Mouse (Mus musculus) liver, embryonic 14.5 days (tissue): ENCODE data around the gene Ppp6r1. TPM values are rescaled to one million over a fixed set of nuclear protein-coding genes. Genes with fewer than 3 reads are reported as not detected.

Source experiments
- ATAC-seq: fragments of 200-750 bp; cut with Nextera tagmentation; 2 replicates; pipeline ENCODE4 v1.8.0; 2017; ENCODE audit warnings: moderate number of reproducible peaks, mild to moderate bottlenecking, moderate library complexity; ENCODE audit not compliant: insufficient read depth
- DNase-seq, 3 experiments: peaks; one replicate each; pipeline ENCODE4 v3.0.0-alpha.2; 2012 to 2013; ENCODE audit warnings: low read depth in 3 of 3, low spot score in 3 of 3
- H3K27ac ChIP-seq: fragments of 300-500 bp; sonication (generic); 2 replicates; pipeline ENCODE4 v1.5.1; 2014; ENCODE audit warnings: moderate library complexity, mild to moderate bottlenecking, control low read depth, inconsistent platforms
- H3K27me3 ChIP-seq: fragments of 300-500 bp; sonication (generic); 2 replicates; pipeline ENCODE4 v1.6.1; 2014; ENCODE audit warnings: mild to moderate bottlenecking, low read length, moderate library complexity; ENCODE audit not compliant: control insufficient read depth, insufficient read depth
- H3K36me3 ChIP-seq: fragments of 300-500 bp; sonication (generic); replicated peaks from 2 replicates; pipeline ENCODE4 v1.6.1; 2014; ENCODE audit warnings: low read depth; ENCODE audit not compliant: control insufficient read depth, insufficient read depth
- H3K4me1 ChIP-seq, 2 experiments: fragments of 200-500 bp in 1 of 2; fragments of 300-500 bp in 1 of 2; sonication (generic) in 1 of 2; replicated peaks; 2 replicates each; pipeline ENCODE4 v1.6.1; 2012 to 2014; ENCODE audit warnings: antibody characterized with exemption in 1 of 2, inconsistent platforms in 1 of 2, low read length in 1 of 2; ENCODE audit not compliant: control insufficient read depth in 2 of 2, insufficient read depth in 2 of 2
- H3K4me2 ChIP-seq: fragments of 300-500 bp; sonication (generic); 2 replicates; pipeline ENCODE4 v1.6.1; 2014; ENCODE audit warnings: low read depth, mild to moderate bottlenecking, control low read depth, moderate library complexity
- H3K4me3 ChIP-seq, 2 experiments: fragments of 200-500 bp in 1 of 2; fragments of 300-500 bp in 1 of 2; sonication (generic) in 1 of 2; 2 replicates each; pipeline ENCODE4 v1.5.1; 2012 to 2014; ENCODE audit warnings: low read depth in 2 of 2, low read length in 2 of 2, mild to moderate bottlenecking in 2 of 2, control low read depth in 1 of 2, inconsistent platforms in 1 of 2, moderate library complexity in 1 of 2; ENCODE audit not compliant: insufficient read depth in 1 of 2
- H3K9ac ChIP-seq: fragments of 300-500 bp; sonication (generic); replicated peaks from 2 replicates; pipeline ENCODE4 v1.6.1; 2014; ENCODE audit warnings: mild to moderate bottlenecking, control low read depth, moderate library complexity
- H3K9me3 ChIP-seq: fragments of 300-500 bp; sonication (generic); 2 replicates; pipeline ENCODE4 v1.6.1; 2016; ENCODE audit warnings: low read length, mixed read lengths; ENCODE audit not compliant: control insufficient read depth
- CTCF ChIP-seq: IDR thresholded peaks from 2 replicates; pipeline ENCODE4 v1.5.1; 2016; ENCODE audit warnings: antibody characterized with exemption, low read depth, control low read depth
- EP300 ChIP-seq: IDR thresholded peaks from 2 replicates; pipeline ENCODE4 v1.6.1; 2016; ENCODE audit warnings: antibody characterized with exemption, low read depth
- WGBS: fragments of 180-500 bp; shearing (Covaris S2); extraction: QIAGEN DNeasy Blood & Tissue Kit; methylation state at CpG from one replicate; pipeline ENCODE4 v1.1.7; 2014; ENCODE audit not compliant: insufficient replicate concordance; 5-methylcytosine and 5-hydroxymethylcytosine counted together
- polyA plus RNA-seq, 2 experiments: library from polyadenylated mRNA; depleted of rRNA in 1 of 2; stranded (reverse) in 1 of 2; unstranded in 1 of 2; fragments of >200 nt; fragmentation: Nextera tagmentation in 1 of 2; extraction: Ambion mirVana in 1 of 2; gene quantifications; 2 replicates each; pipeline versions ENCODE4 v1.2.1 to v1.2.3; 2012 to 2014

Gene Ppp6r1
- polyA plus RNA-seq, 2 experiments: 4.3 to 33.6 TPM

DNA sequence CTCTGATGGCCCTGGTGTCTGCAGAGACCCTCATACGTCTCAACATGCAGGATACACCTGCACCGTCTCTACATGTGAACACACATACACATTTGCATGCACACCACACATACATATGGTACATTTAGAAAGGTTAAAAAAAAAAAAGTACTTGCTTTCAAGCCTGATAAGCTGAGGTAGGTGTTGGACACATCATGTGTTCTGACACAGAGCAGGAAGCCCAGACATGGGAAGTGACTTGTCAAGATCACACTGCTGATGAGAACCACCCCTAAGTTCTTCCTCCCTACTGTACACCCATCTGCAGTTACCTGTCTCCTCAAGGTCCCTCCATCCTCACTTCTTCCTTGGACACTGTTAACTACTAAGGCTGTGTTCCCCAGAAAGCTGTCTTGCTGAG is 32.9 kb downstream of the Ppp6r1 start:
- no peak overlapping the region for H3K4me3 ChIP-seq
- 72% methylated on average over 2 of the region's 2 CpGs for WGBS
- DNase-seq (no peak), ATAC-seq (no peak)
- H3K36me3 ChIP-seq: peaks cover 13% of the 10 kb centered on the region
- no peak overlapping the region for H3K4me2 ChIP-seq
- TF ChIP-seq CTCF: no peak
- no peak for TF ChIP-seq EP300
- H3K4me1 ChIP-seq: peaks cover 24 to 37% of the 10 kb centered on the region in 2 experiments
- H3K9me3 ChIP-seq: no peaks in the 10 kb centered on the region
- peak overlapping the region; percentile 34; the same call in 1 of the 2 replicates for H3K27ac ChIP-seq
- H3K9ac ChIP-seq: no peak overlapping the region
- no peaks in the 10 kb centered on the region for H3K27me3 ChIP-seq

DNA sequence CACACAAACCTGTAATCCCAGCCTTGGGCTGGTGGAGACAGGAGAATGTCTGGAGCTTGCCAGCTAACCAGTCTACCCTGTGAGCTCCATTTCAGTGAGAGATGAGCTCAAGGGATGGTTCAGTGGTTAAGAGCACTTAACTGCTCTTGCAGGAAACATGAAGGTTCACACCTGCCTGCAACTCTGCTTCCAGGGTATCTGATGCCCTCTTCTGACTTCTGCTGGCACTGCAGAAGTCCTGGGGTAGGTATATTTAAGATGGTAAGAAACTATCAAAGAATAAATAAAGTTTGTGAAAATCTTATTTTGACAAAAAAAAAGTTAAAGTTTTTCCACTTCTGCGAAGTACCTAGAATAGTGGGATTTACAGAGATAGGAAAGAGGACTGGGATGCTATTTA is 34.5 kb downstream of the Ppp6r1 start:
- no peaks in the 10 kb centered on the region for H3K9me3 ChIP-seq
- no peak for DNase-seq
- TF ChIP-seq EP300 (no peak; the same call in 1 of the 2 replicates), CTCF (peak; percentile 48)
- peaks cover 9% of the 10 kb centered on the region for H3K36me3 ChIP-seq
- 31% methylated on average over 1 of the region's 1 CpGs for WGBS
- ATAC-seq: no peak
- peaks cover 10 to 27% of the 10 kb centered on the region in 2 experiments for H3K4me1 ChIP-seq
- no peak overlapping the region for H3K27ac ChIP-seq
- H3K27me3 ChIP-seq: no peaks in the 10 kb centered on the region
- H3K9ac ChIP-seq: no peak overlapping the region
- H3K4me2 ChIP-seq: no peak overlapping the region
- no peak overlapping the region for H3K4me3 ChIP-seq

DNA sequence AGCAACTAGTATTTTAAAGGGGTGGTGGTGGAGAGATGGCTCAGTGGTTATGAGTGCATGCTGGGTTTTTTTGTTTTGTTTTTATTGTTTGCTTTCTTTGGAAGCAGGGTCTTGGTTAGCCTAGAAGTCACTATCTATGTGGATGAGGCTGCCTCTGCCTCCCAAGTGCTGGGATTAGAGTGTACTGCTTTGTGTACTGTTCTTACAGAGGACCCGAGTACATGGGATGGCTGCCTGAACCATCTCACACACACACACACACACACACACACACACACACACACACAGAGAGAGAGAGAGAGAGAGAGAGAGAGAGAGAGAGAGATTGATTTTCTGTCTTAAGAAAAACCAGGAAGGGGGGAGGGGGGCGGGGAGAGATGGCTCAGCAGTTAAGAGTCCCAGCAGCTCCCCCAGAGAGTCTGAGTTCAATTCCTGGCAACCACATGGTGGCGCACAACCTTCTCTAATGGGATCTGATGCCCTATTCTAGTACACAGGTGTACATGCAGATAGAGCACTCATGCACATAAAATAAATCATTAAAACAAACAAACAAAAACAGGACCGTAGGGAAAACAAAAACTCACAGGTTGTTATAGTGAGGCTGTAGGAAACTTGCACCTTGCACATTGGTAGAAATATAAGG is 35.2 kb downstream of the Ppp6r1 start:
- no peak overlapping the region; the same call in 1 of the 2 replicates for H3K9ac ChIP-seq
- H3K4me2 ChIP-seq: no peak overlapping the region
- H3K4me1 ChIP-seq: peaks cover 3 to 20% of the 10 kb centered on the region in 2 experiments
- DNase-seq: peak; percentile 45 to 51 (median 49)
- H3K27me3 ChIP-seq: no peaks in the 10 kb centered on the region
- H3K36me3 ChIP-seq: peaks cover 8% of the 10 kb centered on the region
- ATAC-seq: peak; percentile 64
- H3K9me3 ChIP-seq: no peaks in the 10 kb centered on the region
- TF ChIP-seq EP300: no peak
- peak; percentile 78 for TF ChIP-seq CTCF
- no peak overlapping the region for H3K27ac ChIP-seq
- 20% methylated on average over 4 of the region's 4 CpGs for WGBS
- no peak overlapping the region for H3K4me3 ChIP-seq

DNA sequence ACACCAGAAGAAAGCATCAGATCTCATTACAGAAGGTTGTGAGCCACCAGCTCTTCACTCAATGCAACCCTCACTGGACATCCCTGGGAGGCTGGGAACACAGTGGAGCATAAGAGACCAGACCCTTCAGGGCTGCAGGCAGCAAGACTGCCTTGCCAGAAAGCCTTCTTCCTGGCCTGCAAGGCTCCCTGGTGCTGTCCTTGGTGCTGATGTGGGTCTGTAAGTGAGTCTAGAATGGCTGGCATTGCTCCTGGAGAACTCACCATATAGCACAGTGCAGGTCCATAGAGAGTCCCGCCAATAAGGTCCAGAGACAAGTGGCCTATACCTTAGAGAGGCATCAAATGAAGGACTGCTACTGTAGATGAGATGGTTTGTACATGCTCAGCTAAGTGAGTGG is 38.8 kb downstream of the Ppp6r1 start:
- no peak for TF ChIP-seq EP300
- TF ChIP-seq CTCF: no peak
- WGBS: 21% methylated on average over 1 of the region's 1 CpGs
- DNase-seq (peak; percentile 35 to 60 (median 52)), ATAC-seq (no peak)
- Histone ChIP-seq H3K9ac (no peak overlapping the region), H3K4me3 (no peak overlapping the region), H3K4me1 (peaks cover 0 to 8% of the 10 kb centered on the region in 2 experiments; a peak in 2 of 4 replicates), H3K9me3 (no peaks in the 10 kb centered on the region), H3K27me3 (no peaks in the 10 kb centered on the region), H3K36me3 (no peaks in the 10 kb centered on the region), H3K4me2 (no peak overlapping the region), H3K27ac (no peak overlapping the region)

DNA sequence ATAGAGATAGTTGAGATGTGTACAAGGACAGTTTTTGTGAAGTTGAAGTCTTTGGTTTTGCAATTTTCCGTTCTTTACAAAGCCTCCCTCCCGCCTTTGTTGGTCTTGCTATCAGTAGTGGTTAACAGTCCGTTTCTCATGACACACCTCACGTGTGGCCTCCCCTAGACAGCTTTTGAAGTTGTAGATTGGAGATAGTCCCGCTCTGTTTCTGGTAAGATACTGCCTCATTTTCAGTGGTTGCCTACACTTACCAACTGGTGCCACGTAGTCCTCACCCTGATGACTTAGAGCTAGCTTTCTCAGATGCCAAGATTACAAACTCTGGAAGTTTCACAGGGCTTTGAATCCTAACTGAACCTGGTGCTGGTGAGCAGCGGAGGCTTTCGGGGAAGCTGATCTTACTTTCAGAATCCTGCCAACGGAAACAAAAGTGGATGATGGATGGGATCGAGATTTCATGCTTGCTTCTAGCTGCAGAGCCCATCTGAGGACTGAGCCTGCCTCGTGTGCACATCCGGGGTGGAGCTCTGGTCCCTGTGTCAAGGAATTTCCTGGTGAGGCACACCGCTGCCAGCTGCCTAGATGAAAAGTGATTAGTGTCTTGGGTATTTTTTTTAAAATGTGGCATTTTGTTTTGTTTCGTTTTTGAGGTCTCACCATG is 44.9 kb downstream of the Ppp6r1 start:
- H3K9ac ChIP-seq: peak overlapping the region; percentile 45
- H3K4me2 ChIP-seq: peak overlapping the region; percentile 60
- H3K27ac ChIP-seq: peak overlapping the region; percentile 76
- 21% methylated on average over 14 of the region's 14 CpGs for WGBS
- peak in 1 of 3 experiments; percentile 53 for DNase-seq
- peak overlapping the region; percentile 12 to 44 for H3K4me3 ChIP-seq
- TF ChIP-seq CTCF (no peak), EP300 (peak; percentile 57)
- no peaks in the 10 kb centered on the region for H3K36me3 ChIP-seq
- no peaks in the 10 kb centered on the region for H3K9me3 ChIP-seq
- peaks cover 9 to 12% of the 10 kb centered on the region in 2 experiments for H3K4me1 ChIP-seq
- ATAC-seq: peak; percentile 95
- H3K27me3 ChIP-seq: no peaks in the 10 kb centered on the region
